Comparison of ENCODE assay signal across 8 mouse cellular contexts in the genomic region with DNA sequence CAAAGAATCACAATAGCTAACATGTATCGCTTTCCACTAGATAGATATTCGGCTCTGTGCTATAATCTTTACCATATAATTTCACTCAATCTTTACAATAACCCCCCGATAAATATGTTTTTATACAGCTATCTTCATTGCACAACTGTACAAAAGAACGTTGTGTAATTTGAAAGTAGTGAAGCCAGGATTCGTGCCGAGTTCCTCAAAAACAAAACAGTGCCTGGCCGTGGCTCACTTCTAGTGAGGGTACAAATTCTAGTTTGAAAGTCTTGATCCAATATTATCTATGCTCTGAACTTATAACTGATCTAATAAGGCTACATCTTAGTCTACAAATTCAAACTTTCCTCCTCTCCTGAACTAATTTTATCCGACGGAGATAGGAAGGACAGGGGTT. TPM values are rescaled to one million over a fixed set of nuclear protein-coding genes. Genes with fewer than 3 reads are reported as not detected.
DNase-seq lines count a peak whose midpoint lies in the region; ATAC-seq and TF ChIP-seq lines count a peak whose summit lies in the region.

No protein-coding gene starts in this region.

- no peak for TF ChIP-seq CTCF in heart, adult 2 months (IDR thresholded peaks at IDR 0.05)

- peak; percentile 60 for ATAC-seq in megakaryocyte, adult 5-6 weeks (ENCODE audit: poor library complexity, severe bottlenecking)

- 5% methylated on average over 9 of the region's 9 CpGs for WGBS in heart, adult 2 months
- 16% methylated on average over 9 of the region's 9 CpGs for WGBS in hindbrain, embryonic 10.5 days

- TF ChIP-seq EP300 in heart, adult 2 months (IDR thresholded peaks at IDR 0.05; ENCODE audit: insufficient read depth, low read depth, low read length): no peak

- H3K9ac ChIP-seq in heart, adult 2 months (ENCODE audit: low read depth, low read length): peak overlapping the region; percentile 97

- peaks cover 5% of the 10 kb centered on the region for H3K4me1 ChIP-seq in heart, adult 2 months (ENCODE audit: control insufficient read depth, insufficient read depth, low read length)
- H3K4me1 ChIP-seq in hindbrain, embryonic 10.5 days (replicated peaks): peaks cover 30% of the 10 kb centered on the region

- intact Hi-C loops in heart, adult 2 months (cut with DNase I): loop anchor here (2.0 to 10.0 kb wide), 2 partner anchors 34 to 198 kb away; a partner anchor contains a TSS
- intact Hi-C loops in heart, postnatal 36 days (cut with DNase I): loop anchor here (5.0 to 10.0 kb wide), 2 partner anchors 422 to 625 kb away; a partner anchor contains a TSS

- H3K79me2 ChIP-seq in heart, adult 2 months (replicated peaks; ENCODE audit: control insufficient read depth, insufficient read depth, low read length): peaks cover 6% of the 10 kb centered on the region

- peaks cover 13% of the 10 kb centered on the region for H3K36me3 ChIP-seq in heart, adult 2 months (ENCODE audit: control insufficient read depth, insufficient read depth, low read length)
- peaks cover 10% of the 10 kb centered on the region; the same call in 1 of the 2 replicates for H3K36me3 ChIP-seq in hindbrain, embryonic 10.5 days

- TF ChIP-seq POLR2A in heart, adult 2 months (IDR thresholded peaks at IDR 0.05; ENCODE audit: insufficient read depth, low read depth, low read length): no peak

- H3K27ac ChIP-seq in heart, adult 2 months: peak overlapping the region; percentile 78
- H3K27ac ChIP-seq in hindbrain, embryonic 10.5 days: peak overlapping the region; percentile 99

- peaks cover 2% of the 10 kb centered on the region; the same call in 1 of the 2 replicates for H3K27me3 ChIP-seq in heart, adult 2 months (ENCODE audit: control insufficient read depth, insufficient read depth, low read length)
- no peaks in the 10 kb centered on the region for H3K27me3 ChIP-seq in hindbrain, embryonic 10.5 days (ENCODE audit: insufficient read depth, poor library complexity, severe bottlenecking)

- no peaks in the 10 kb centered on the region for H3K9me3 ChIP-seq in hindbrain, embryonic 10.5 days

- H3K4me3 ChIP-seq in heart, adult 2 months: peak overlapping the region; percentile 93
- peak overlapping the region; percentile 95 for H3K4me3 ChIP-seq in hindbrain, embryonic 10.5 days

- DNase-seq in heart, adult 2 months: no peak
- DNase-seq in heart, postnatal 36 days: no peak
- DNase-seq in Muller cell, postnatal 12 days (ENCODE audit: inconsistent ontology term): peak; percentile 2
- no peak for DNase-seq in hindbrain, embryonic 10.5 days (ENCODE audit: low spot score)
- DNase-seq in urinary bladder, postnatal 36 days (ENCODE audit: low spot score in 2 of 2): no peak
- DNase-seq in thymus, postnatal 10 days (ENCODE audit: low spot score in 2 of 2): no peak
- DNase-seq in ovary, postnatal 14 days (ENCODE audit: low spot score): no peak

RNA-seq across cellular contexts. Expression of a gene that starts 0.8 kb away (rescaled TPM):
- total RNA-seq in heart, adult 2 months (2021): 10 to 100 TPM; 18.6 to 19.3 TPM
- 8.6 and 19.1 TPM in 2 replicates for polyA plus RNA-seq in heart, adult 2 months (2012; rRNA removed)
- 10 to 100 TPM; 19.6 to 21.2 TPM for total RNA-seq in heart, postnatal 36 days (2021)
- 28.0 and 34.8 TPM in 2 replicates for polyA plus RNA-seq in hindbrain, embryonic 10.5 days (2016; fragmentation: Nextera tagmentation; extraction: Ambion mirVana)
- 79.0 and 83.3 TPM in 2 replicates for total RNA-seq in megakaryocyte, adult 5-6 weeks (2015)
- total RNA-seq in megakaryocyte, adult 5-6 weeks (2017): 37.7 and 39.5 TPM in 2 replicates

RNA-seq across cellular contexts. Expression of a gene that starts 0.9 kb away (rescaled TPM):
- total RNA-seq in heart, adult 2 months (2021): under 1 TPM; 0.43 to 0.63 TPM
- polyA plus RNA-seq in heart, adult 2 months (2012; rRNA removed): 0.47 and 0.53 TPM in 2 replicates
- total RNA-seq in heart, postnatal 36 days (2021): under 1 TPM; 0.57 to 0.69 TPM
- 51.6 and 60.5 TPM in 2 replicates for polyA plus RNA-seq in hindbrain, embryonic 10.5 days (2016; fragmentation: Nextera tagmentation; extraction: Ambion mirVana)
- total RNA-seq in megakaryocyte, adult 5-6 weeks (2015): 0.32 TPM in 1 of 2 replicates, not detected in the other
- not detected in 2 replicates for total RNA-seq in megakaryocyte, adult 5-6 weeks (2017)
